Mouse (Mus musculus) MN1 (cell line): ENCODE measurements around the gene Fam124a.
"Not testable (repeated sequence)": the region's sequence is repeated elsewhere in the genome, so short reads cannot be mapped to it uniquely, and the experiment has no call there.

Source experiments
- DNase-seq: peaks from one replicate; pipeline ENCODE4 v3.0.0-alpha.2; 2016; ENCODE audit warnings: low spot score

Fam124a gene

DNA sequence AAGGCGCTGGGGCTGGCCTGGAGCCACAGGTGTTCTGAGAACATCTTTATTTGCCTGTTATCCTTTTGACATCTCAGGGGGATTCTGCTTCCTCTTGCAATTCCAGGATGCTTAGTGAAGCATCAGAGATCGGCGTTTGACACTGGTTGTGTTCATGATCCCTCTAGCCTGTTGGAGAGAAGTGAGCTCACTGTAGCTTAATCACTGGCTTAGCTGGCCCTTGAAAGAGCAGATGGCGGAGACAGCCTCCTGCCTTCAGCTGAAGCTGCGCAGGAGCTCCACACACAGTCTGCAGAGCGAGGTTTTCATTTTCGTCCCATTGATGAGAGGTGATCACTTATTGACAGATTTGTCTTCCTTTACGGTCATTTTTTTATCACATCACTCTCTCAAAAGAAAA is 20.3 kb downstream of the Fam124a start:
- DNase-seq, result no peak

DNA sequence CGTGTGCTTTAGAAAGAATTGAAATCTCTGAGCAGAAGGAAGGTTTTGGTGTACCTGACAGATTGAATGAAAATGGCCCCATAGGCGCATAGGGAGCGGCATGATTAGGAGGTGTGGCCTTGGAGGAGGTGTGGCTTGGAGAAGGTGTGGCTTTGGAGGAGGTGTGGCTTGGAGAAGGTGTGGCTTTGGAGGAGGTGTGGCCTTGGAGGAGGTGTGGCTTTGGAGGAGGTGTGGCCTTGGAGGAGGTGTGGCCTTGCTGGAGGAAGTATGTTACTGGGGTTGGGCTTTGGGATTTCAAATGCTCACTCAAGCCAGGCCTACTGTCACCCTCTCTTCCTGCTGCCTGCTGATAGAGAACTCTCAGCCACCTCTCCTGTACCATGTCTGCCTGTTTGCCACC is 25.4 kb downstream of the Fam124a start:
- DNase-seq, result no peak

- no peak for DNase-seq
Measured at GRCm38 (mm10) chr14:62581768-62582167, 26.2 kb downstream of the Fam124a start.

DNA sequence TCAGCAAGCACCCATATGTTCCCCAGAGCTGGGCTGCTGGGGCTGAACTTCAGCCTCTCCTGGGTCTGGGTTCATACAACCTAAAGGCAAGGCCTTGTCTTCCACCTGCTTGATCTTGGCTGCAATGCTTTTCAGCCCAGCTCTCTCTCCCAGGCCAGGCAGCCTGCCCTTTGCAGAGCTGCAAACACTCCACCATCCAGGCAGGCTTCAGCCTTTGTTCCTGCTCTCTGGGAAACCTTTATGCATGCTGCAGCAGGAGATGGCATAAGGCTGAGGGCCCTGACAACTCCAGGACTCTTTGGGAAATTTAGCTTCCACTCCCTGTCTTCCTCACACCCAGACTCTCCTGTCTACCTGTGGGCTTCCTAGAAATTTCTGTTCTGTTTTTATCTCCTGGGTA is 29.1 kb downstream of the Fam124a start:
- DNase-seq, result no peak

DNA sequence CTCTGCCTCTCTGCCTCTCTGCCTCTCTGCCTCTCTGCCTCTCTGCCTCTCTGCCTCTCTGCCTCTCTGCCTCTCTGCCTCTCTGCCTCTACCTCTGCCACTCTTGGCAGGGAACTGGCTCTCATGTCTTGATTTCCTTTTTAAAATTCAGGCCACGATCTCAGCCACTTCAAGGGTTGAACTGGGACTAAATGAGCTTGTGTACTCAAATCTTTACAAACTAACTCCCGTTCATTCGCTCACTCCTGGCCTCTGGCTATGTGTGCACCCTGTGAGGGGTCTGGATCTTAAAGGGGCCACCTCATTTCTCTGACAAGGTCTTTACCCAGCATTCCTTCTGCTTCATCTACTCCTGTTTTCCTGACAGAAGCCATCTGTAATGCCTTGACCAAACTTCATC is 29.8 kb downstream of the Fam124a start:
- no peak for DNase-seq

- no peak for DNase-seq
Measured at GRCm38 (mm10) chr14:62600109-62600522, 44.6 kb downstream of the Fam124a start.

DNA sequence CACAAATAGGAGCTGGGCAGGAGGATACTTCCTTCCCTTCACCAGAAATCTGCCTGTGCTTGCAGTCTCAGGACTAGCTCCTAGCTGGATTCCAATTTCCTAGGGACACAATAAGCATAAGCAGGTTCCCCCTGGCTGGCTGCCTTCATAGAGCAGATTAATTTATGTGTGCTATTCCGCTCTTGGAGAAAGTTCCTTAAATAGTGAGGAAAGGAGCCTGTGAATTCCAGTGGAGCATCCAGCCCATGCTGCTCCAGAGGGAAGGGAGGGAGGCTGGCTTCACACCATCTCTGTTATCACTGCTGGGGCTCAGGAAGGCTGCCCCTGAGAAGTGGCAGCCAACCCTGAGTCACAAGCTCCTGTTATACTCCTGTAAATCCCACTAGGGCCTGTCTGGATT is 46.7 kb downstream of the Fam124a start:
- DNase-seq, result no peak

GRCm38 (mm10) chr14:62602869-62603268 is 47.3 kb downstream of the Fam124a start:
- DNase-seq, result no peak

- no peak for DNase-seq
Measured at GRCm38 (mm10) chr14:62607791-62608196, 52.3 kb downstream of the Fam124a start.

DNA sequence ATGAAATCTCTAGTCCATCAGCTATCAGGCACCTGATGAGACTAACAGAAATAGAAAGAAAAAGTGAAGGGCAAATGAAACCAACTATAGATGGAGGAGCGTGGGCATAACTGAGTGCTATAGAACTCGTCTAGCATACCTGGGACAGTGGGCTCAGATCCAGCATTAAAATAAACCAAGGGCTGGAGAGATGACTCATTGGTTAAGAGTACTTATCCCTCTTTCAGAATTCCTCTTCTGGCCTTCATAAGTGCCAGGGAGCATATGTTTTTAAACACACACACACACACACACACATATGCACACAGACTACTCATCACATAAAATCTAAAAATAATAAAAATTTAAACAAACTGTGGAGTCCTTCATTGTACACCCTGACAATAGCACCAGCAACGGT is 54.4 kb downstream of the Fam124a start:
- no peak for DNase-seq

GRCm38 (mm10) chr14:62622393-62622792 is 66.9 kb downstream of the Fam124a start:
- no peak for DNase-seq

- DNase-seq, result no peak
Measured at GRCm38 (mm10) chr14:62627951-62628350, 72.4 kb downstream of the Fam124a start.

- DNase-seq, result peak; percentile 83
Measured at GRCm38 (mm10) chr14:62637436-62638344, 82.2 kb downstream of the Fam124a start.

GRCm38 (mm10) chr14:62638345-62638702 is 82.8 kb downstream of the Fam124a start:
- no peak for DNase-seq

DNA sequence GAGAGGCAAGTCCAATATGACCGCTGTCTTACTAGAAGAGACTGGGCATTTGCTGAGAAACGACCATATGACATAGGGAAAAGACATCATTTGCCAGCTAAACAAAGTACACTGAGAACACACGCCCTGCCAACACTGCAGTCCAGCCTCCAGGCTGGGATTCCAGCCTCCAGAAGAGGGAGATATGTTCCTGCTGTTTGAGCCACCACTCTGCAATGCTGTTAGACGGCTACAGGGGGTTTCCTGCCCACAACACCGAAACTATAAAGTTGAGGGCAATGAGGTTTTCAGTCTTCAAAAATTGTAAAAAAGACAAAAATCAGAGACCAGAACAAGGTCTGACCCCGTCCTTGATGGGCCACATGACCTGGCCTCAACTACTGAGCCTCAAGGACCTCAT is 83.6 kb downstream of the Fam124a start:
- DNase-seq, result peak; percentile 29

DNA sequence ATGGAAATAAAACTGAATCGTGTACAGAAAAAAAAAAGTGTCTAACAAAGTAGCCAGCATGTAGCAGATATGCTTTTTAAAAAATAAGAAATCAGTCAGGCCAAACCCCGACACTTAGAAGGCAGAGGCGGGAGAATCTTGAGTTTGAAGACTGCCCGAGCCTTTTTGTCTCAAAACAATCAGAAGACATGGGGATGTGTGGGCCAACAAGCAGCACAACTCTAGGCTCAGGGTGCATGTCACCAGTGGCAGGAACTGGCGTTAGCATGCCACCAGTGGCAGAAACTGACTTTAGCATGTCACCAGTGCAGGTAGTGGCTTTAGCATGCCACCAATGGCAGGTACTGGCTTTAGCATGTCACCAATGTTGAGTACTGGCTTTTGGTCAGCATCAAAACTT is 84.0 kb downstream of the Fam124a start:
- DNase-seq, result no peak

GRCm38 (mm10) chr14:62640396-62640795 is 84.9 kb downstream of the Fam124a start:
- DNase-seq, result no peak

GRCm38 (mm10) chr14:62642368-62642767 is 86.8 kb downstream of the Fam124a start:
- not testable (repeated sequence) for DNase-seq

- no peak for DNase-seq
Measured at GRCm38 (mm10) chr14:62648405-62648804, 92.9 kb downstream of the Fam124a start.

GRCm38 (mm10) chr14:62650376-62650775 is 94.8 kb downstream of the Fam124a start:
- no peak for DNase-seq

GRCm38 (mm10) chr14:62651771-62652170 is 96.2 kb downstream of the Fam124a start:
- no peak for DNase-seq

- no peak for DNase-seq
Measured at GRCm38 (mm10) chr14:62655996-62656395, 100.5 kb downstream of the Fam124a start.

GRCm38 (mm10) chr14:62657469-62657868 is 101.9 kb downstream of the Fam124a start:
- DNase-seq, result no peak
